Mouse (Mus musculus): Measurements from ENCODE around the gene Lemd1. TPM values are rescaled to one million over a fixed set of nuclear protein-coding genes. Genes with fewer than 3 reads are reported as not detected.
A peak's percentile ranks its signal among the peaks of the same experiment; 100 is the strongest.

Lemd1 gene
- total RNA-seq, 2 experiments from 2014 or later, result not detected

DNA sequence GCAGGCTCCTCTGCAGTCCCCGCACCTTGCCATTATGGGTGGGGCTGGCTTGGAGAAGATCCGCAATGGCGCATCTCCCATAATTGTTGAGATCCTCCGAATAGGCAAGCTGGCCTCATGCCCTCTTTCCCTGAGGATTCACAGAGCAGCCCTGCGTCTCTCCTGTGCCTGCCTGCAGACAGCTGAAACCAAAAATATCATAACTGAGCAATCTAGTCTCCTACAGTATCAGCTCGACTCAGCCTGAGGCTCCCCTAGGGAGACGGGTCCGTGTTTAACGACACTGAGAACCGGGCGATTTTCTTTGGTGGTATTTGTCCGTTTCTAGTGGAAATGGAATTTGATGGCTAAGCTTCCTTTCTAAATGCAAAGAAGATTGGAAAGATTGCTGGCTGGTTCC, 8.7 kb downstream of the Lemd1 start:
- no peak for ATAC-seq (replicated peaks; ENCODE audit: low FRiP score, poor library complexity, severe bottlenecking)

DNA sequence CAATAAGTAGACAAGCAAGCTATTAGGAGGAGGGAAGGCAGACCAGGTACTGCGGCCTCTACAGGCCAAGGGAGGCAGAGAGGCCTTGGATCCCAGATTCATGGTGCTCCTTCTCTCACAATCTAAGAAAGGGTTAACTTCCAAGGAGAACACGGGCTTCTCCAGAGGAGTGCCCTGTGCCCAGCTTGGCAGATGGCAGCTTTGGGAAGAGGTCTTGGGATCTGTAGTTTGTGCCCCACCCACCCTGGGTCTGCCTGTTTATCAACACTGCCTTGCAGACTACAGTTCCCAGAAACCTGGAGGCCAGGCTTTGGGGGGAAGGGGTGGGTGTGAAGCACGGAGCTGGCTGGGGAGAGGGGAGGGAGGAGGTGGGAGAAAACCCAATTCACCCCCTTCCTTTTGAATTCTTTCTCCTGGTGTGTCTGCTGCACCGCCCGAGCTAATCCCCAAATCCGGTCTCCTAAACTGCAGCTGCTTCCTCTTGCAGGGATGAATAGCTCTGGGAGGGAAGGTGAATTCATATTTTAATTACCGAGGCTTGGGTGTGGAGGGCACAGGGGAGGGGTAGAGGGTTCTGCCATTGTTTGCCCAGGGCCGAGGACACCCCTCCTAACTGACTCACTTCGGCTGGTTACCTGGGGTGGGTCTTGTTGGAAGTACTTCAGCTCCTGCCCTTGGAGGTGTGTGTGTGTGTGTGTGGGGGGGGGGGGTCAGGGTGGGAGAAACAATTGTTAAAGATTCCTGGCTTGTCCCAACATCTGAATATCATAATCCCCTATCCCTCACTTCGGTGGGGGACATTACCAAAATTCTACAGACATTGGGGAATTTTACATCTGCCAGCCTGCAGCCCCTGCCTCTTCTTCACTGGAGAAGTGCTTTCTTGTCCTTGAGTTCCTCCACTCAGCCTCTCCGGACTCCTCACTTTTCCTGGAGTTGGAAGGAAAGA, 9.6 kb downstream of the Lemd1 start:
- no peak for ATAC-seq (replicated peaks; ENCODE audit: low FRiP score, poor library complexity, severe bottlenecking)

DNA sequence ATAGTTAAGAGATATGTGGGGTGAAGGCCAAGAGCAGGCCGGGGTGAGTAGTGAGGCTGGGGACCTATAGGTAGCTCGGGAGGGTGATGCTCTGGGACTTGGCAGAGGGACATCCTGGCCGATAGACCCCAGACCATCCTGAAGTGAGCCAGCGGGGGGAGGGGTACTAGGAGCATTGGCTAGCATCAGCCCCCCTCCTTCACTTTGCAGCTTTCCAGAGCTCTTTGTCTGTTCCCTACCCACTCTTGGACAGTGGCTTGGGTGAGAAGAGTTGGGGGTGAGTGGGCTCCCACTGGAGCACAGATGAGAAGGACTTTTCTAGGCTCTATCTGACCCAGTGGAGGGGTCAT, 10.3 kb downstream of the Lemd1 start:
- ATAC-seq (replicated peaks; ENCODE audit: low FRiP score, poor library complexity, severe bottlenecking), result no peak

DNA sequence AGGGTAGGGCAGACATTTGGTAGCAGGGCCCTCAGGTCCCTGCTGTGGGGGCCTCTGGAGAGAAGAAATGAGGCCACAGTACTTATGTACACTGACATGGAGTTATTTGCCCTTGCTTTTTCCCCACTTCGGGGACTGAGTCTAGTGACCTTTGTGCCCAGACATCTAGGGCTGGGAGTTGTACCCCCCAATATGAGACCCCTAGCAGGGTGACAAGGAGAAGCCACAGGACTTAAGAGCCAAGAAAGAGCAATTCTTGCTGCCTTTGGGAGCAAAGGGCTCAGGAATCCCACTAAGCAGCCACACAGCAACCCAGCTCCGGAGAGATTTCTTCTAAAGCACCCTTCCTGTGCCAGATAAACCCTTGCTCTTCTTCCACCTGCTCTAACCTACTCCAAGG, 10.7 kb downstream of the Lemd1 start:
- no peak for ATAC-seq (replicated peaks; ENCODE audit: low FRiP score, poor library complexity, severe bottlenecking)

- no peak for ATAC-seq (replicated peaks; ENCODE audit: low FRiP score, poor library complexity, severe bottlenecking)
Measured at GRCm38 (mm10) chr1:132202771-132203170, 11.5 kb downstream of the Lemd1 start.

DNA sequence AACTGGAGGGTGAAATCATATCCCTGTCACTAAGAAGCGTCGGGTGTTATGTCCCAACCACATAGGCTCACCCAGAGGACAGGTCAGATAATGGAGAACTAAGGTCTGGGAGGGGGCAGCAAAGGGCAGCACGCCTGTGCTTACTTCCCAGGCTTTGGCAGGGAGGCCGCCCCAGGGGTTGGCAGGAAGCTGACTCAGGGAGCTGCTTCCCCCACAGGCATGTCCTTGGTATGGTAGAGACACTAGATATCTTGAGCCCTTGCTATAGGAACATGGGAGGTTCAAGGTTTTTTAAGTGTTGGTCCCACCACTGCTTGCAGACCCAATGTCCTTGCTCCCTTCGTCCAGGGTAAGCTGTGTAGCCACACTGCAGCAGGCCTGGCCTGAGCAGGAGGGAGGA, 14.7 kb downstream of the Lemd1 start:
- no peak for ATAC-seq (replicated peaks; ENCODE audit: low FRiP score, poor library complexity, severe bottlenecking)

DNA sequence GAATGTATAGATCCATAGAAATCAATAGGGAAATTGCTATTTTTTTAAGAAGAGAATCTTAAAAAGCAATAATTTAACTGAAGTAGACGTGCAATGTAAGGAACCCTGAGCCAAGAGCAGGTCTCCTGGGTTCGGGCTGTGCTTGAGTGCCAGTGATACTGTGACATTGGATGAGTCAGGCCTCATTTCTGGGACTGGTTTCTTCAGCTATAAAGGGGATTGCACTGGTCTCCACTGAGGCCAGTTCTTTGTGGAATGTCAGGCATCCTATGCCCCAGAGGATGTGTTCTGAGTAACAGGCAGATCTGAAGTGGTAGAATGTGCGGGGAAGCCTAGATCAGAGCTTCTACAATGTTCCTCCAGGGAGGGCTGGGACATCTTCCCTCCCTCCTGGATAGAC, 15.6 kb downstream of the Lemd1 start:
- ATAC-seq (replicated peaks; ENCODE audit: low FRiP score, poor library complexity, severe bottlenecking), result no peak

- ATAC-seq (replicated peaks; ENCODE audit: low FRiP score, poor library complexity, severe bottlenecking), result no peak
Measured at GRCm38 (mm10) chr1:132208154-132208553, 16.9 kb downstream of the Lemd1 start.

GRCm38 (mm10) chr1:132209400-132209799, 18.2 kb downstream of the Lemd1 start:
- no peak for ATAC-seq (replicated peaks; ENCODE audit: low FRiP score, poor library complexity, severe bottlenecking)

DNA sequence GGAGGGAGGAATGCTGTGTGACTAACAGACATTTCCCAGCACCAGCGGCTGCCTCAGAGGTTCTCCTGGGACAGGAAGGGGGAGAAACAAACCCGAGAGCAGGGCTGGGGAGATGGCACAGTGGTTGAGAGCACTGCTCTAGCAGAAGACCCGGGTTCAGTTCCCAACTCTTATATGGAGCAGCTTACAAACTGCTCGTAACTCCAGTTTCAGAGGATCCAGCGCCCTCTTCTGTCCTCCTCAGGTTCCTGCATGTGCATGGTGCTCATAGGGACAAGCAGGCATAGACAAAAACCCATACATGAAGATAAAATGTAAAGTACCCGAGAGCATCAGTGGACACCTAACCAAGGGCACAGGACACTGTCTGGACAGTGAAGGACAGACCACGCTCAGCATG, 19.7 kb downstream of the Lemd1 start:
- ATAC-seq (replicated peaks; ENCODE audit: low FRiP score, poor library complexity, severe bottlenecking), result no peak

GRCm38 (mm10) chr1:132211672-132212071, 20.4 kb downstream of the Lemd1 start:
- ATAC-seq (replicated peaks; ENCODE audit: low FRiP score, poor library complexity, severe bottlenecking), result no peak

DNA sequence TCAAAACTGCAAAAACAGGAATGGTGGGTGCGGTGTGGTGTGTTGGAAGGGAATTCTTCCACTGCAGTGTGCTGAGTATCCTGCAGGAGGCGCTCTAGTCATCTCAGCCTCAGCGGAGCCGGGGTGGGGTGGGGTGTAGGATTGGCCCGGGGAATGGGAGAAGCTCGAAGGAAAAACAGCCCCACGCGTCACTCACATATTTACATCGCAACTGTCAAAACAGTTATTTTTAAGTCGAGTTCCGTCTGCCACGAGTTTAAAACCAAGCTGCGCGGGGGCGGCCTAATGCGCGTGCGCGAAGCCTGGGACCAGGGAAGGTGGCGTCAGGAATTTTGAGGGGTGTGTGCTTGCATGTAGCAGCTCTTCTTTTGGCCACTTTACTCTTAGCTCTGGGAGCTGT, 21.0 kb downstream of the Lemd1 start:
- ATAC-seq (replicated peaks; ENCODE audit: low FRiP score, poor library complexity, severe bottlenecking), result no peak

GRCm38 (mm10) chr1:132213076-132213475, 21.8 kb downstream of the Lemd1 start:
- no peak for ATAC-seq (replicated peaks; ENCODE audit: low FRiP score, poor library complexity, severe bottlenecking)

GRCm38 (mm10) chr1:132216276-132216675, 25.0 kb downstream of the Lemd1 start:
- ATAC-seq (replicated peaks; ENCODE audit: low FRiP score, poor library complexity, severe bottlenecking), result no peak

DNA sequence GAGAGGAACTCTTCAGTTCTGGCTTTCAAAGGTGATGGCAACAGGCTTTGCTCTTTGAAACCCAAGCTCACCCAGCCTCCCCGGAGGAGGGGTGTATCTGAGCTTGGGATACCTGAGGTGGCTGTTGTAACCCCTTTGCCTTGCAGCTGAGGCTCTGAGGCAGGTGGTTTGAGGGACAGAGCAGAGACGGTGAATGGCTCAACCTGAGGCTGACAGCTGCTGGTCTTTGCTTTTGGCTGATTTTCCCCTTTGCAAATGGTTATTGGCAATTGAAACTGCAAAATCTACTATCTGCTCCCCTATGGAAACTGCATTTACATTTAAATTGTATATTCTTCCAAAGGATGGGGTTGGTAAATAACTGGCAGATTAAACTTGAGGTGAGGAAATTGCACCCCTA, 30.4 kb downstream of the Lemd1 start:
- ATAC-seq (replicated peaks; ENCODE audit: low FRiP score, poor library complexity, severe bottlenecking), result no peak

GRCm38 (mm10) chr1:132222166-132222565, 30.9 kb downstream of the Lemd1 start:
- ATAC-seq (replicated peaks; ENCODE audit: low FRiP score, poor library complexity, severe bottlenecking), result no peak

GRCm38 (mm10) chr1:132226297-132227080, 35.3 kb downstream of the Lemd1 start:
- ATAC-seq (replicated peaks; ENCODE audit: low FRiP score, poor library complexity, severe bottlenecking), result no peak

DNA sequence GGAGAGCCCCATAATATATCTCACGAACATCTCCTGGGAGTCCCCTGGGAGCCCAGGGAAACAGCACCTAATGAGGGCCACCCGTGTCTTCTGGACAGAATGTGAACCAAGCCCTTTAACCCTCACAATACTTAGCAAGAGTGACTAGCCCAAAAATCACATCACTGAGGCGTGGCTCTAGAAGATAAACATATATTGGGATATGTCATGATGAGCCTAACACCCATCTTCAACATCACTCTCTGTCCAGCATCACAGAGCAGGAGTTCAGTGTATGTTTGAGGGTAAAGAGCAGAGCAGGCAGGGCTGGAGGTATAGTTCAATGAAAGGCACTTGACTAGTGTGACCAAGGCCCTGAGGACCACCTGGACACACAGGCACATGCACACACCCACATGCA, 38.4 kb downstream of the Lemd1 start, which contains the start of gene Gm10188:
Gene Gm10188 (minus strand): TSS at position 101 of the 400 bp plus-strand sequence.
- ATAC-seq (replicated peaks; ENCODE audit: low FRiP score, poor library complexity, severe bottlenecking), result no peak

GRCm38 (mm10) chr1:132231470-132232274, 40.4 kb downstream of the Lemd1 start:
- ATAC-seq (replicated peaks; ENCODE audit: low FRiP score, poor library complexity, severe bottlenecking), result no peak

- ATAC-seq (replicated peaks; ENCODE audit: low FRiP score, poor library complexity, severe bottlenecking), result 0 out of 2 replicates have a peak, but pooled peaks have one; percentile 42
Measured at GRCm38 (mm10) chr1:132233566-132233965, 42.3 kb downstream of the Lemd1 start.
